Mouse (Mus musculus) C2C12 (cell line): ENCODE measurements around the gene Gli1.

Experiments used
- CTCF ChIP-seq: IDR thresholded peaks from one replicate; pipeline ENCODE4 v1.5.1; 2011; ENCODE audit not compliant: control insufficient read depth, insufficient read depth, insufficient read length
- MAX ChIP-seq: IDR thresholded peaks from one replicate; pipeline ENCODE4 v1.6.1; 2011; ENCODE audit warnings: mild to moderate bottlenecking, control low read depth

DNA sequence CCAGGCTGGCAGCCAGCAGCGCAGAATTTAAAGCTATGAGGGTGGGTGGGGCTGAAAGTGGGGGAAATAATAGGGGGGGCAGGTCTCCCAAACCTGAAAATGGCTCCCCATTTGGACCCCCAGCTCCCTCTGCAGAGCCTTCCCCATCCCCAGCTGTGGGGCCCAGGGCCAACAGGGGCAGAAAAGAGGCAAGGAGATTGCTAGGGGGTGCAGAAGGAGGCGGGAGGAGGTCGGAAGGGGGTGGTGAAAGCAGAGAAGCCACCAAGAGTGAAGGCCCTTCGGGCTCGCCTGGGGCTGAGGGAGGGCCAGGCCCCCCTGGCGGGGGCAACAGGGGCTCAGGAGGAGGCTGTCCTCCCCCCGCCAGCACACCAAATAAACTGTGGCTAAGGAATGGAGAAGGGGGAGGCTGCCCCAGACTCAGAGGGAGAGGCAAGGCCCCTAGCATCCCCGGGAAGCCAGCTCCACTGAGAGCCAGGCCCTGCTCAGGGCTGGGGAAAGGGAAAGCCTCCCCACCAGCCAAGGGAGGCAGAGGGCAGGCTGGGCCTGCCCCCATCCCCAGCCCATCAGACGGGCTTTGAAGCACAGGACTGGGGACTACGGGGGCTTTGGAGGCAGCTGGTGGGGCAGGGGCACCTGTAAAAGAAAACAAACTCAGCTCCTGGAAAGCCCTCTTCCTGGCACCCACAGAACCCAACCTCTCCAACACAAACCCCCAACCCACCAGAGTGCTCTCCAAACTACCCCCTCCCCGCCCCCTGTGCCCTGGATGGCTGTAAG, 56.9 kb downstream of the Gli1 start:
- no peak for TF ChIP-seq MAX
- no peak for TF ChIP-seq CTCF
